Mouse (Mus musculus) c-Kit-positive CD71-negative TER-119-negative erythroid progenitor cells, embryonic 14.5 days (primary cell): Measurements from ENCODE around the gene Fgfr2.

Experiments used
- DNase-seq: peaks from one replicate; pipeline ENCODE4 v3.0.0-alpha.2; 2013; ENCODE audit warnings: low read depth

Gene Fgfr2

GRCm38 (mm10) chr7:130117466-130118123 lies 3005.6 kb downstream of the Fgfr2 start:
- DNase-seq, result no peak

GRCm38 (mm10) chr7:130114436-130114835 lies 3008.7 kb downstream of the Fgfr2 start:
- no peak for DNase-seq
